Mouse (Mus musculus): Measurements from ENCODE around the gene Taf10. TPM values are rescaled to one million over a fixed set of nuclear protein-coding genes. Genes with fewer than 3 reads are reported as not detected.
"Not testable (repeated sequence)": the region's sequence is repeated elsewhere in the genome, so short reads cannot be mapped to it uniquely, and the experiment has no call there.

The Taf10 gene
- total RNA-seq, 2 experiments from 2014 or later, result 110 to 111 TPM

- peak; percentile 91 to 92 for DNase-seq (ENCODE audit: extremely low spot score in 1 of 2, low spot score in 2 of 2)
- Histone ChIP-seq H3K27ac (peak within 1 kb of the TSS; percentile 96), H3K4me3 (peak within 1 kb of the TSS; percentile 93)
- intact Hi-C loops (cut with DNase I), result loop anchor here (2.0 kb wide), 1 partner anchor 59 kb away; the partner anchor contains the start of gene Mrpl17
- TF ChIP-seq CTCF (IDR thresholded peaks at IDR 0.05), result no peak
These were observed 7.6 kb upstream of the Taf10 start, which contains the start of gene Tpp1 for GRCm38 (mm10) chr7:105751491-105752433. TSS of gene Tpp1 (minus strand) at chr7:105752235.

GRCm38 (mm10) chr7:105747776-105748175, 3.6 kb upstream of the Taf10 start:
- H3K27ac ChIP-seq, result no peak overlapping the region
- no peak overlapping the region for H3K4me3 ChIP-seq
- intact Hi-C loops (cut with DNase I), result loop anchor here (5.0 kb wide), 2 partner anchors 40 to 110 kb away; partner anchors contain the start of gene Dchs1
- no peak for TF ChIP-seq CTCF (IDR thresholded peaks at IDR 0.05)
- no peak for DNase-seq (ENCODE audit: extremely low spot score in 1 of 2, low spot score in 2 of 2)

DNA sequence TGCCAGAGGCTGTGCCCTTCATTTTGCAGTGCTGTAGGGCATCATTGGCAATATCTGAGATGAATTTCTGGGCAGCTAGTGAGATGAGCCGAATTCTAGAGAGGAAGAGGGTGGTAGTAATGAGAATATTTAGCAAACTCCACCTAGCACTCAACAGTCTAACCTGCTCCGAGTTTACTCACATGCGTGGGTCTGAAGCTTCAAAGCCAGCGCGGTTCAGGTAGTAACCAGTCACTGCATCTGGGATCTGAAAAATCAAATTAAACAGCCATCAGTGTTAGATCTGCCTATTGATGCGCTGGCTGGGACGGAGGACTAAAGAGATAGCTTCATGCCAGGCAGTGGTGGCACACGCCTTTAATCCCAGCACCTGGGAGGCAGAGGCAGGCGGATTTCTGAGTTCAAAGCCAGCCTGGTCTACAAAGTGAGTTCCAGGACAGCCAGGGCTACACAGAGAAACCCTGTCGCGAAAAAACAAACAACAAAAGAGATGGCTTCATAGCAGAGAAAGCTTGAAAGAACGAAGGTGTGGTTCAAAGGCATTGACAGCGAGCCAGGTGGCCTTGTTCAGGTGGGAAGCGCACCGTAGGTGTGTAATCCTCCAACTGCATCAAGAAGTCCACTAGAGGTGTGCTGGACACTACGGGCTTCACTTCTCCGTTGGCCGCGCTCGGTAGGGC, 775 bp downstream of the Taf10 start:
- intact Hi-C loops (cut with DNase I); DNase-seq (ENCODE audit: extremely low spot score in 1 of 2, low spot score in 2 of 2): not testable (repeated sequence)
- Histone ChIP-seq H3K27ac (peak overlapping the region; percentile 84), H3K4me3 (peak overlapping the region; percentile 72)

GRCm38 (mm10) chr7:105742539-105743215, 1.5 kb downstream of the Taf10 start:
- DNase-seq (ENCODE audit: extremely low spot score in 1 of 2, low spot score in 2 of 2); intact Hi-C loops (cut with DNase I); H3K4me3 ChIP-seq; H3K27ac ChIP-seq: not testable (repeated sequence)

DNA sequence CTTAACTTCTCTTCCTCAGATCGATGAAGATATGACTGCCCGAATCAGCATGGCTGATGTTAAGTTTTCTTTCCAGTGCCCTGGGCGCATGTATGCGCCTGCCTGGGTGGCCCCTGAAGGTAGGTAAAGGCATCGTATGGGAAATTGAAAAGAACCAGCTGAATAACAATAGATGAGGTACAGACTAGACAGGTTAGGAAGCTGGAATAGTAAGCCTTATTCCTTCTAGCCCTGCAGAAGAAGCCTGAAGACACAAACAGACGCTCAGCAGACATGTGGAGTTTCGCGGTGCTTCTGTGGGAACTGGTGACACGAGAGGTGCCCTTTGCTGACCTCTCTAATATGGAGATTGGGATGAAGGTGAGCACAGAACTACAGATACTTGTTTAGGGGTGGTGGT, 2.2 kb downstream of the Taf10 start:
- DNase-seq (ENCODE audit: extremely low spot score in 1 of 2, low spot score in 2 of 2), result no peak

DNA sequence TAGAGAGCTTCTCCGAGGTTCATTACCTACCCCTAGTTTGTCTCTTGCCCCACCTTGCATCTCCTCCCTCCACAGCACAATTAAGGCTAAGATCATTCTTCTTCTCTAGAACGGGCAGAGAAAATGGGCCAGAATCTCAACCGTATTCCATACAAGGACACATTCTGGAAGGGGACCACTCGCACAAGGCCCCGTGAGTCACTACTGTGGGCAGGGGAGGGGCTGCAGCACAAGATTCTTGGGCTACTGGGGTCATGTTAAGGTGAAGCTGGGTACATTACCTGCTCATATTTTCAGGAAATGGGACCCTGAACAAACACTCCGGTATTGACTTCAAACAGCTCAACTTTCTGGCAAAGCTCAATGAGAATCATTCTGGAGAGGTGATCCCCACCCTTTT, 3.3 kb downstream of the Taf10 start:
- no peak for DNase-seq (ENCODE audit: extremely low spot score in 1 of 2, low spot score in 2 of 2)
- no peak for TF ChIP-seq CTCF (IDR thresholded peaks at IDR 0.05)
- H3K4me3 ChIP-seq, result no peak overlapping the region
- no peak overlapping the region for H3K27ac ChIP-seq
- intact Hi-C loops (cut with DNase I), result no loop called here

More for the DNA sequence above, 2.2 kb downstream of the Taf10 start:
- no peak overlapping the region for H3K4me3 ChIP-seq
- TF ChIP-seq CTCF (IDR thresholded peaks at IDR 0.05), result no peak
- H3K27ac ChIP-seq, result no peak overlapping the region
- intact Hi-C loops (cut with DNase I), result no loop called here

- intact Hi-C loops (cut with DNase I), result no loop called here
- Histone ChIP-seq H3K27ac (no peak overlapping the region), H3K4me3 (no peak overlapping the region)
- no peak for DNase-seq (ENCODE audit: extremely low spot score in 1 of 2, low spot score in 2 of 2)
- no peak for TF ChIP-seq CTCF (IDR thresholded peaks at IDR 0.05)
These were observed 3.9 kb downstream of the Taf10 start for GRCm38 (mm10) chr7:105740089-105740795.

DNA sequence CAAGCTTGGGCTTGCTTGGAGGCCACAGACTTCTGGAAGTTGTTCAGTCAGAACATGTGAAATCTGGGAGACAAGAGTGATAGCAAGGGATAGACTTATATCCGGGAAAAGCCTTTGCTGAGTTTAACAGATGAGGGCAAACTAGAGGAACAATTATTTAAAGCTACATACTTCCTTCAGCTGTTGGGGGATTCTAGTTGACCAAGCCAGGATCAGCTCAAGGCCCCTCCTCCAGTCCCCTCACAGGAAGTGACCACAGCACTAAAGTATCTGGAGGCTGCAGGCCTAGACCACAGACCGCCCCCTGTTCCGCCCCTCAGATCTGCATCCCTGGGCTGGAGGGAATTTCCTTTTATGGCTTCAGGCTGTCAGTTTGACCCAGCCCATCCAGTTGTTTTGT, 5.2 kb downstream of the Taf10 start:
- peak in 1 of 2 experiments; percentile 10 for DNase-seq (ENCODE audit: extremely low spot score in 1 of 2, low spot score in 2 of 2)
- TF ChIP-seq CTCF (IDR thresholded peaks at IDR 0.05), result no peak
- H3K27ac ChIP-seq, result no peak overlapping the region
- H3K4me3 ChIP-seq, result no peak overlapping the region
- intact Hi-C loops (cut with DNase I), result loop anchor here (5.0 to 10.0 kb wide), 2 partner anchors 97 to 334 kb away; partner anchors contain the start of genes Arfip2, Cnga4, Fam160a2 and Gm45799

GRCm38 (mm10) chr7:105738286-105738685, 5.9 kb downstream of the Taf10 start:
- intact Hi-C loops (cut with DNase I), result loop anchor here (5.0 to 10.0 kb wide), 2 partner anchors 96 to 333 kb away; partner anchors contain the start of genes Arfip2, Cnga4, Fam160a2 and Gm45799
- no peak for TF ChIP-seq CTCF (IDR thresholded peaks at IDR 0.05)
- Histone ChIP-seq H3K4me3 (no peak overlapping the region), H3K27ac (no peak overlapping the region)
- DNase-seq (ENCODE audit: extremely low spot score in 1 of 2, low spot score in 2 of 2), result no peak

DNA sequence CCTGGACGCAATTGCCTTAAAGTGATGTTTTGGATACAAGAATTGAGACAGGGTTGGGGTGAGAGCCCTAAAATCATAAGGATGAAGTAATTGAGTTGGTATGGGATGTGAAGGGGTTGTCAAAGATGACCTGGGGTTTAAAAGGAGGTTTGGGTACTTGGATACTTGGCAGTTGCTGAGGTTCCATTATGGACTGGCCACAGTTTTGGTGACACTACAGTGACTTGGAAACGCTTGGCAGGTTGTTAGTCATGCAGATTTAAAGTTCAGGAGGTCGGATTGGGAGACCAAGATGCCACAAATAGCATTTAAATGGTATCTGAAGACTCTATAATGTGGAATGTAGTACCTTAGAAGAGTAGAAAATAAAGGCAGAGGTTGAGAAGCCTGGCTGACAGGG, 6.5 kb downstream of the Taf10 start:
- intact Hi-C loops (cut with DNase I), result loop anchor here (5.0 to 10.0 kb wide), 2 partner anchors 95 to 333 kb away; partner anchors contain the start of genes Arfip2, Cnga4, Fam160a2 and Gm45799
- no peak for TF ChIP-seq CTCF (IDR thresholded peaks at IDR 0.05)
- H3K27ac ChIP-seq, result no peak overlapping the region; the same call in 1 of the 2 replicates
- no peak for DNase-seq (ENCODE audit: extremely low spot score in 1 of 2, low spot score in 2 of 2)
- peak overlapping the region; percentile 99 for H3K4me3 ChIP-seq

Data from left cerebral cortex, adult 2 months (tissue).